Mouse (Mus musculus): ENCODE data around the gene Pecr. TPM values are rescaled to one million over a fixed set of nuclear protein-coding genes. Genes with fewer than 3 reads are reported as not detected.

The Pecr gene
- total and polyA plus RNA-seq, 3 experiments = 10.7 to 15.5 TPM; not detected in 1

GRCm38 (mm10) chr1:72307317-72307798 is 23.2 kb upstream of the Pecr start, which contains the start of gene Xrcc5:
TSS of gene Xrcc5 (plus strand) at chr1:72307421.
- DNase-seq (ENCODE audit: low read depth, low spot score) = peak; percentile 98
- Histone ChIP-seq H3K4me3 (ENCODE audit: control insufficient read depth in 1 of 2, insufficient read depth in 1 of 2, low read depth in 2 of 2, low read length in 2 of 2) (peak within 1 kb of the TSS; percentile 77 to 90), H3K79me2 (ENCODE audit: control insufficient read depth, insufficient read depth, low read length, poor library complexity) (peaks cover 9% of the 10 kb centered on the region), H3K27me3 (ENCODE audit: control insufficient read depth in 1 of 2, insufficient read depth in 2 of 2, low read length in 2 of 2) (no peaks in the 10 kb centered on the region; a peak in 1 of 4 replicates), H3K4me1 (ENCODE audit: control insufficient read depth in 1 of 2, insufficient read depth in 2 of 2, low read length in 2 of 2) (peaks cover 0 to 7% of the 10 kb centered on the region in 2 experiments; a peak in 3 of 4 replicates), H3K36me3 (ENCODE audit: control insufficient read depth in 1 of 2, insufficient read depth in 2 of 2, low read length in 2 of 2) (peaks cover 0 to 14% of the 10 kb centered on the region in 2 experiments; a peak in 2 of 4 replicates), H3K9ac (ENCODE audit: control insufficient read depth, low read depth, low read length, poor library complexity, severe bottlenecking) (peak within 1 kb of the TSS; percentile 92), H3K9me3 (replicated peaks; ENCODE audit: insufficient read depth, low read length) (no peaks in the 10 kb centered on the region), H3K27ac (ENCODE audit: control insufficient read depth, low read depth, low read length) (peak within 1 kb of the TSS; percentile 97)
- TF ChIP-seq NRF1 (IDR thresholded peaks at IDR 0.05; ENCODE audit: insufficient read depth, low read depth, low read length, poor library complexity, severe bottlenecking) (peak; percentile 88), MYC (IDR thresholded peaks at IDR 0.05; ENCODE audit: low read depth, low read length) (peak; percentile 84), ZKSCAN1 (IDR thresholded peaks at IDR 0.05; ENCODE audit: low read depth, low read length) (no peak), CTCF (IDR thresholded peaks at IDR 0.05 in 2 of 3, conservative IDR thresholded peaks at IDR 0.05 in 1 of 3; ENCODE audit: control insufficient read depth in 1 of 3, insufficient read depth in 1 of 3, low read depth in 2 of 3, low read length in 3 of 3, poor library complexity in 1 of 3, severe bottlenecking in 1 of 3) (no peak), GABPA (IDR thresholded peaks at IDR 0.05; ENCODE audit: low read depth, low read length) (no peak), USF2 (IDR thresholded peaks at IDR 0.05; ENCODE audit: borderline replicate concordance in 1 of 2, insufficient read depth in 1 of 2, low read depth in 1 of 2, low read length in 2 of 2) (no peak), MYB (IDR thresholded peaks at IDR 0.05; ENCODE audit: low read depth, low read length) (no peak), TBP (IDR thresholded peaks at IDR 0.05; ENCODE audit: low read depth, low read length) (peak; percentile 95), ZMIZ1 (IDR thresholded peaks at IDR 0.05; ENCODE audit: low read depth, low read length) (peak; percentile 55; the same call in 1 of the 2 replicates), GATA1 (IDR thresholded peaks at IDR 0.05; ENCODE audit: low read depth, low read length) (no peak), MAX (IDR thresholded peaks at IDR 0.05; ENCODE audit: low read length) (peak; percentile 80), ELF1 (IDR thresholded peaks at IDR 0.05; ENCODE audit: low read depth, low read length) (peak; percentile 56; the same call in 1 of the 2 replicates), ZC3H11A (IDR thresholded peaks at IDR 0.05; ENCODE audit: low read depth, low read length) (no peak), UBTF (IDR thresholded peaks at IDR 0.05; ENCODE audit: borderline replicate concordance, insufficient read depth, low read depth, low read length) (peak; percentile 73; the same call in 1 of the 2 replicates), ETS1 (IDR thresholded peaks at IDR 0.05; ENCODE audit: low read depth, low read length) (0 out of 2 replicates have a peak, but pooled peaks have one; percentile 7), POLR2A (IDR thresholded peaks at IDR 0.05; ENCODE audit: control insufficient read depth in 1 of 2, insufficient read depth in 1 of 2, low read depth in 1 of 2, low read length in 2 of 2, poor library complexity in 1 of 2) (peak; percentile 81 to 96), BHLHE40 (IDR thresholded peaks at IDR 0.05; ENCODE audit: borderline replicate concordance, low read depth, low read length) (no peak), RCOR1 (IDR thresholded peaks at IDR 0.05; ENCODE audit: low read depth, low read length) (no peak), MAFK (IDR thresholded peaks at IDR 0.05; ENCODE audit: borderline replicate concordance, low read depth, low read length) (no peak), ZNF384 (IDR thresholded peaks at IDR 0.05; ENCODE audit: low read depth, low read length) (no peak), TCF12 (IDR thresholded peaks at IDR 0.05; ENCODE audit: low read depth, low read length) (peak; percentile 74), E2F4 (IDR thresholded peaks at IDR 0.05; ENCODE audit: borderline replicate concordance, low read depth, low read length) (no peak), RAD21 (IDR thresholded peaks at IDR 0.05; ENCODE audit: low read depth, low read length) (no peak), NELFE (IDR thresholded peaks at IDR 0.05; ENCODE audit: low read depth, low read length) (peak; percentile 91), POLR2AphosphoS2 (IDR thresholded peaks at IDR 0.05; ENCODE audit: low read length) (peak; percentile 70), HCFC1 (IDR thresholded peaks at IDR 0.05; ENCODE audit: low read depth, low read length) (peak; percentile 83), SMC3 (IDR thresholded peaks at IDR 0.05; ENCODE audit: low read depth, low read length) (no peak), MEF2A (IDR thresholded peaks at IDR 0.05; ENCODE audit: extremely low read depth, insufficient replicate concordance, low read depth, low read length, poor library complexity, severe bottlenecking) (no peak), POLR2AphosphoS5 (IDR thresholded peaks at IDR 0.05; ENCODE audit: borderline replicate concordance, low read depth, low read length) (no peak), JUND (IDR thresholded peaks at IDR 0.05; ENCODE audit: low read depth, low read length) (no peak), USF1 (IDR thresholded peaks at IDR 0.05; ENCODE audit: low read depth, low read length) (0 out of 2 replicates have a peak, but pooled peaks have one; percentile 23), TAL1 (IDR thresholded peaks at IDR 0.05; ENCODE audit: low read length) (no peak), MAZ (IDR thresholded peaks at IDR 0.05; ENCODE audit: low read depth, low read length) (no peak), EP300 (IDR thresholded peaks at IDR 0.05; ENCODE audit: low read depth in 1 of 2, low read length in 2 of 2) (no peak), KAT2A (conservative IDR thresholded peaks at IDR 0.05; ENCODE audit: low read depth, low read length) (no peak; the same call in 1 of the 2 replicates), MXI1 (IDR thresholded peaks at IDR 0.05; ENCODE audit: low read depth, low read length) (peak; percentile 86), SIN3A (IDR thresholded peaks at IDR 0.05; ENCODE audit: low read length) (peak; percentile 77)
